Mouse (Mus musculus): ENCODE data around the gene Appbp2. TPM values are rescaled to one million over a fixed set of nuclear protein-coding genes. Genes with fewer than 3 reads are reported as not detected.

The Appbp2 gene
- polyA plus RNA-seq (2015; fragmentation: Nextera tagmentation; extraction: Ambion mirVana), result 17.5 and 19.5 TPM in 2 replicates

DNA sequence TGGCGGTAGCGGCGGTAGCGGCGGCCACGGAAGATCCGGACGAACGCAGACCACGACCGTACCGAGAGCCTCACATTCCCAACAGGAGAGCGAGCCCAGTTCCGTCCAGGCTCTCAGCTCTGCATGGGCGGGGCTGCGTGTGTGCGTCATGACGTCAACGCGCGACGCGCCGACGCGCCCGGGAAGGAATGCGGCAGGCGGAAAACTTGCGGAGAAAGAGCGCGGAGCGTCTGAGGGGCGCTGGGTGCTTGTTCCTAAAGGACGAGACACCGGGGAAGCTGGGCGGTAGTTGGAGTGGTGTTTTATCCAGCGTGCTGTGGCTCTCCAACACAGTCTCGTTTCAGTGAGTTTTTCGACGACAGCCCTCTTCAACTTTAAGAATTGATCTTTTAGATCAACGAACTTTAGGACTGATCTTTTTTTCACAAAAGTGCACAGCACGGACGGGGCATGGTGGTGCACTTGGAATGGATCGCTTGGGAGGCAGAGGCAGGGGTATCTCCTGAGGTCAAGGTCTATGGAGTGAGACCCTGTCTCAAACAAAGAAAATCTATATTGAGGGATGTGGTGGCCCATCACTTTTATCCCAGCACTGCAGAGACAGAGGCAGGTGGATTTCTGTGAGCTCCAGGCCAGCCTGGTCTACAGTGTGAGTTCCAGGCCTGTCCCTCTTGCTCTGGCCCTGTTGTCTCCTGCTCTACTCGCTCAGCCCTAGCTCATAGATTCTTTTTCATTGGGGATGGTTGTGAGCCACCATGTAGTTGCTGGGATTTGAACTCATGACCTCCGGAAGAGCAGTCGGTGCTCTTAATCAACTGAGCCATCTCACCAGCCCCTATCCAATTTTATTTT, at the start of gene Appbp2:
Appbp2 (minus strand) TSS at position 141 of the 852 bp plus-strand sequence.
- peak within 1 kb of the TSS; percentile 98 for H3K27ac ChIP-seq (ENCODE audit: low read depth, low read length)
- no peaks in the 10 kb centered on the region for H3K9me3 ChIP-seq (ENCODE audit: control insufficient read depth)
- 0 out of 2 replicates have a peak, but pooled peaks have one; percentile 12 for TF ChIP-seq CTCF (IDR thresholded peaks at IDR 0.05; ENCODE audit: low read depth)
- no peaks in the 10 kb centered on the region for H3K27me3 ChIP-seq (replicated peaks; ENCODE audit: control insufficient read depth, insufficient read depth, low read length)
- WGBS, result 5% methylated on average over 48 of the region's 48 CpGs
- peak within 1 kb of the TSS; percentile 94 for H3K4me3 ChIP-seq (ENCODE audit: low read depth, low read length)
- peak; percentile 96 for ATAC-seq
- no peaks in the 10 kb centered on the region for H3K36me3 ChIP-seq (ENCODE audit: control insufficient read depth, insufficient read depth)
- H3K4me1 ChIP-seq (replicated peaks; ENCODE audit: control insufficient read depth, insufficient read depth, low read length), result no peaks in the 10 kb centered on the region; the same call in 1 of the 2 replicates
- H3K9ac ChIP-seq (ENCODE audit: low read depth, low read length), result peak within 1 kb of the TSS; percentile 95
- peak within 1 kb of the TSS; percentile 71 for H3K4me2 ChIP-seq (replicated peaks; ENCODE audit: low read depth)

DNA sequence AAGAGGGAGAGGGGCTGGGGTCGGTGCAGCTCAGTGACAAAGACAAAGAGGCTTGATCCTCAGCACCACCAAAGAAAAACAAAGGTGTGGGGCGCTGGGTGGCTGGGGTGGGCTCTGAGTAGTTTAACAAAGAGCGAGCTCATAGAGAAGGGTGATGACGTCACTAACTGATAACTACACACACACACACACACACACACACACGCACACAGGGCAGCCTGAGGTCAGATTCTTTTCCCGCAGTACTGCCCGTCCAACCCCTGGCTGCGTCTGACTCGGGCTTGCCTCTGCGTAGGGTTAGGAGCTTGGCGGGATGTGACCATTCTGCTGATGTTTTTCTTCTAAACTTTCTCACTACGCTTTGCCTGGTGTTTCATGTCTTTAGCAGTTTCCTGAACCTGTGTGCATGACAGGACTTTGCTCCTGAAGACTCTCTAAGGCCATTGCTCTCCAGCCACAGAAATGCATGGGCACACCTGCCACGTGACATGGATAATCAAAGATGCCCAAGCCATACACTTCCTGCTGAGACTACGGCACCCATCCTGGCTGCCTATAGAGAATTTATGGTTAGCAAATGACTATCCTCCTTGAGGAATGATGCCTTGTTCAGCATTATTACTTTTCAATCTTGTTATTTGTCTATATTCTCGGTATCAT, 46.4 kb upstream of the Appbp2 start:
- peak; percentile 84 for ATAC-seq
- Histone ChIP-seq H3K36me3 (ENCODE audit: control insufficient read depth, insufficient read depth) (no peaks in the 10 kb centered on the region), H3K4me2 (replicated peaks; ENCODE audit: low read depth) (peak overlapping the region; percentile 54), H3K9ac (ENCODE audit: low read depth, low read length) (no peak overlapping the region), H3K27ac (ENCODE audit: low read depth, low read length) (no peak overlapping the region), H3K4me3 (ENCODE audit: low read depth, low read length) (no peak overlapping the region), H3K27me3 (replicated peaks; ENCODE audit: control insufficient read depth, insufficient read depth, low read length) (no peaks in the 10 kb centered on the region), H3K9me3 (ENCODE audit: control insufficient read depth) (no peaks in the 10 kb centered on the region), H3K4me1 (replicated peaks; ENCODE audit: control insufficient read depth, insufficient read depth, low read length) (no peaks in the 10 kb centered on the region)
- TF ChIP-seq CTCF (IDR thresholded peaks at IDR 0.05; ENCODE audit: low read depth), result no peak
- 35% methylated on average over 15 of the region's 15 CpGs for WGBS

DNA sequence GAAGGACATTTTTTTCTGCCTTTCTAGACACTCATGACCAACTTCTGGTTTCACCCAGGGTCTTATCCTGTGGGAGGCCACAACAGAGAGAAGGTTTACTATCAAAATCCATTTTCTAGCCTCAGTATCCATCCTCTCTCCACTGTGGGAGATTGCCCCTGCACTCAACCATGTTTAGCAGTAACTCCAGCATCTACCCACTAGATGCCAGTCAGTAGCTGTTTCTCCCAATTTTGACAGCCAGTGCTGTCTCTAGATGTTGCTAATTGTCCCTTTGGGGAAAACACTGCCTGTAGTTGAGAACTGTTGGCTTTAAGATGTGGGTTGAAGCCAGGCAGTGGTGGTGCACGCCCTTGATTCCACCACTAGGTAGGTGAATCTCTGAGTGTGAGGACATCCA, 43.2 kb upstream of the Appbp2 start:
- 78% methylated on average over 1 of the region's 1 CpGs for WGBS
- Histone ChIP-seq H3K27ac (ENCODE audit: low read depth, low read length) (no peak overlapping the region), H3K4me2 (replicated peaks; ENCODE audit: low read depth) (no peak overlapping the region), H3K4me1 (replicated peaks; ENCODE audit: control insufficient read depth, insufficient read depth, low read length) (no peaks in the 10 kb centered on the region), H3K27me3 (replicated peaks; ENCODE audit: control insufficient read depth, insufficient read depth, low read length) (no peaks in the 10 kb centered on the region), H3K36me3 (ENCODE audit: control insufficient read depth, insufficient read depth) (no peaks in the 10 kb centered on the region), H3K4me3 (ENCODE audit: low read depth, low read length) (no peak overlapping the region), H3K9me3 (ENCODE audit: control insufficient read depth) (no peaks in the 10 kb centered on the region), H3K9ac (ENCODE audit: low read depth, low read length) (no peak overlapping the region)
- TF ChIP-seq CTCF (IDR thresholded peaks at IDR 0.05; ENCODE audit: low read depth), result 0 out of 2 replicates have a peak, but pooled peaks have one; percentile 9
- ATAC-seq, result no peak

DNA sequence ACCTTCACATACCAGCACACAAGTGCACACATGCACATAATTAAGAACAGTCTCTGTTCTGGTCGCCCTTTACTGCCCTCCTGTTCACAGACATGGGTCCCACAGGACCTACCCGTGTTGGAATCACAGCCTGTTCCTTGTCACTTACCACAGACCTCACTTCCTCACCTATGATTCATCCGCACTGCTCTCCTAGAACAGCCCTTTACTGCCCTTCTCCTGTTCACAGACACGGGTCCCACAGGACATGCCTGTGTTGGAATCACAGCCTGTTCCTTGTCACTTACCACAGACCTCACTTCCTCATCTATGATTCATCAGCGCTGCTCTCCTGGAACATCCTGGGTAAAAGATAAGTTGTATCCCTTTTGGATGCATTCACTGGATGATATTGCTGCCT, 42.7 kb upstream of the Appbp2 start:
- 59% methylated on average over 5 of the region's 5 CpGs for WGBS
- ATAC-seq, result no peak
- no peak overlapping the region for H3K27ac ChIP-seq (ENCODE audit: low read depth, low read length)
- no peak overlapping the region for H3K4me2 ChIP-seq (replicated peaks; ENCODE audit: low read depth)
- H3K4me3 ChIP-seq (ENCODE audit: low read depth, low read length), result no peak overlapping the region
- no peaks in the 10 kb centered on the region for H3K9me3 ChIP-seq (ENCODE audit: control insufficient read depth)
- TF ChIP-seq CTCF (IDR thresholded peaks at IDR 0.05; ENCODE audit: low read depth), result no peak
- no peak overlapping the region for H3K9ac ChIP-seq (ENCODE audit: low read depth, low read length)
- H3K36me3 ChIP-seq (ENCODE audit: control insufficient read depth, insufficient read depth), result no peaks in the 10 kb centered on the region
- no peaks in the 10 kb centered on the region for H3K4me1 ChIP-seq (replicated peaks; ENCODE audit: control insufficient read depth, insufficient read depth, low read length)
- no peaks in the 10 kb centered on the region for H3K27me3 ChIP-seq (replicated peaks; ENCODE audit: control insufficient read depth, insufficient read depth, low read length)

DNA sequence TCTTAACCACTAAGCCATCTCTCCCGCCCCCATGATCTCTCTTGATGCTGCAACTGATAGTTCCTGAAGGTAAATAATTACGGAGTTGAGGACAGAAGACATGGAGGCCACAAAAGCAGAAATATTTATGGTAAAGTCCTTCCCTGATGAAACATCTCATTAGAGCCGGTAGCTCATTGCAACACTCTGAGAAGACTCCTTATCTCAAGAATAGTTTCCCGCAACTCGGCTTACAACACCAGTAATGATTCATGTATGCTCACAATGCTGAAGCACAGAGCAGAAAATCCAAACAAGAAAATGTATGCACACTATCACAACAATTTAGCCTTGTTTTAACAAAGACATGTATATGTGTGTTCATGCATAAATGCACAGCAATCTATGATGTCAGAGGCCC, 40.2 kb upstream of the Appbp2 start:
- Histone ChIP-seq H3K36me3 (ENCODE audit: control insufficient read depth, insufficient read depth) (no peaks in the 10 kb centered on the region), H3K27me3 (replicated peaks; ENCODE audit: control insufficient read depth, insufficient read depth, low read length) (no peaks in the 10 kb centered on the region), H3K4me2 (replicated peaks; ENCODE audit: low read depth) (no peak overlapping the region), H3K4me1 (replicated peaks; ENCODE audit: control insufficient read depth, insufficient read depth, low read length) (no peaks in the 10 kb centered on the region), H3K9me3 (ENCODE audit: control insufficient read depth) (no peaks in the 10 kb centered on the region), H3K4me3 (ENCODE audit: low read depth, low read length) (no peak overlapping the region), H3K27ac (ENCODE audit: low read depth, low read length) (no peak overlapping the region), H3K9ac (ENCODE audit: low read depth, low read length) (no peak overlapping the region)
- 42% methylated on average over 5 of the region's 5 CpGs for WGBS
- ATAC-seq, result no peak
- TF ChIP-seq CTCF (IDR thresholded peaks at IDR 0.05; ENCODE audit: low read depth), result no peak

DNA sequence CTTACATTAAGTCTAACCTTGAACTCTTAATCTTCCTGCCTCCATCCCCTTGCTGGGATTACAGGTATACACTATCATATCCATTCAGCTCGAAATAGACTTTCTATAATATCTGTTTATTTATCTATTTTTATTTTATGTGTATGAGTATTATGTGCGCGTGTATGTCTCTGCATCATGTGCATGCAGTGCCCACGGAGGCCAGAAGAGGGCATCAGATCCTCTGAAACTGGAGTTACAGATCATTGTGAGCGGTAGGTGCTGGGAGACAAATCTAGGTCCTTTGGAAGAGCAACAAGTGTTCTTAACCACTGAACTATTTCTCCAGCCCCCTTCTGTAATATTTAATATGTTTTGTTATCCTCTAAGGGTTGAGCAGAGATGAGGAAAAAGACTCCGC, 38.4 kb upstream of the Appbp2 start:
- Histone ChIP-seq H3K9ac (ENCODE audit: low read depth, low read length) (no peak overlapping the region), H3K4me1 (replicated peaks; ENCODE audit: control insufficient read depth, insufficient read depth, low read length) (no peaks in the 10 kb centered on the region), H3K27me3 (replicated peaks; ENCODE audit: control insufficient read depth, insufficient read depth, low read length) (no peaks in the 10 kb centered on the region), H3K27ac (ENCODE audit: low read depth, low read length) (no peak overlapping the region), H3K4me2 (replicated peaks; ENCODE audit: low read depth) (no peak overlapping the region), H3K4me3 (ENCODE audit: low read depth, low read length) (no peak overlapping the region), H3K36me3 (ENCODE audit: control insufficient read depth, insufficient read depth) (no peaks in the 10 kb centered on the region), H3K9me3 (ENCODE audit: control insufficient read depth) (no peaks in the 10 kb centered on the region)
- TF ChIP-seq CTCF (IDR thresholded peaks at IDR 0.05; ENCODE audit: low read depth), result peak; percentile 59
- 78% methylated on average over 6 of the region's 6 CpGs for WGBS
- ATAC-seq, result no peak

Data from intestine, postnatal 0 days (tissue).